Mouse (Mus musculus): ENCODE measurements around the gene Sh3bgrl3. TPM values are rescaled to one million over a fixed set of nuclear protein-coding genes. Genes with fewer than 3 reads are reported as not detected.

Sh3bgrl3 gene
- total and polyA plus RNA-seq, 3 experiments = 128 to 362 (median 153) TPM

- Histone ChIP-seq H3K4me2 (ENCODE audit: insufficient read depth, low read depth, poor library complexity, severe bottlenecking) (peak overlapping the region; percentile 85), H3K9me3 (replicated peaks; ENCODE audit: low read length) (no peaks in the 10 kb centered on the region), H3K4me3 (replicated peaks in 1 of 3; ENCODE audit: low read depth in 2 of 3, low read length in 2 of 3, poor library complexity in 1 of 3) (peak overlapping the region; percentile 79 to 83 (median 81)), H3K27ac (ENCODE audit: insufficient read depth, low read depth) (peak overlapping the region; percentile 82), H3K9ac (ENCODE audit: insufficient read depth, low read depth) (peak overlapping the region; percentile 94), H3K79me2 (replicated peaks; ENCODE audit: control insufficient read depth, extremely low read depth, insufficient read depth, poor library complexity, severe bottlenecking) (no peaks in the 10 kb centered on the region), H3K4me1 (ENCODE audit: control insufficient read depth in 1 of 2, insufficient read depth in 2 of 2) (peaks cover 18 to 51% of the 10 kb centered on the region in 2 experiments), H3K36me3 (replicated peaks in 1 of 2; ENCODE audit: control insufficient read depth in 1 of 2, insufficient read depth in 1 of 2, low read length in 1 of 2) (peaks cover 0 to 13% of the 10 kb centered on the region in 2 experiments), H3K27me3 (replicated peaks) (no peaks in the 10 kb centered on the region)
- dilution Hi-C loops (cut with MboI; ENCODE audit: extremely low pct_ligation_motif_present, extremely low pct_unique_long_range_greater_than_20kb, low sequenced_read_pairs) (no loop called here), in situ Hi-C loops (cut with MboI; ENCODE audit: low pct_ligation_motif_present, low pct_unique_long_range_greater_than_20kb, low sequenced_read_pairs) (no loop called here)
- no peak for TF ChIP-seq EP300 (IDR thresholded peaks at IDR 0.05; ENCODE audit: low read length)
- TF ChIP-seq MYC (IDR thresholded peaks at IDR 0.05; ENCODE audit: low read depth, low read length) = no peak
- no peak; the same call in 1 of the 2 replicates for TF ChIP-seq NELFE (IDR thresholded peaks at IDR 0.05; ENCODE audit: low read depth, low read length)
- no peak for TF ChIP-seq TCF12 (IDR thresholded peaks at IDR 0.05; ENCODE audit: low read depth, low read length)
- TF ChIP-seq TBP (conservative IDR thresholded peaks at IDR 0.05; ENCODE audit: low read depth, low read length) = 0 out of 2 replicates have a peak, but pooled peaks have one; percentile 8
- TF ChIP-seq USF1 (IDR thresholded peaks at IDR 0.05; ENCODE audit: low read depth, low read length) = no peak
- TF ChIP-seq CHD1 (IDR thresholded peaks at IDR 0.05; ENCODE audit: low read depth, low read length) = no peak
- TF ChIP-seq MXI1 (IDR thresholded peaks at IDR 0.05; ENCODE audit: low read depth, low read length) = peak; percentile 43
- no peak for TF ChIP-seq RAD21 (IDR thresholded peaks at IDR 0.05; ENCODE audit: low read depth, low read length)
- TF ChIP-seq UBTF (IDR thresholded peaks at IDR 0.05; ENCODE audit: low read depth, low read length) = peak; percentile 12; the same call in 1 of the 2 replicates
- no peak for TF ChIP-seq MEF2A (IDR thresholded peaks at IDR 0.05; ENCODE audit: borderline replicate concordance, low read depth, low read length)
- TF ChIP-seq JUND (conservative IDR thresholded peaks at IDR 0.05; ENCODE audit: low read depth, low read length) = no peak
- DNase-seq (ENCODE audit: extremely low read depth) = no peak
Measured at GRCm38 (mm10) chr4:134102742-134103119, 25.9 kb downstream of the Sh3bgrl3 start.

GRCm38 (mm10) chr4:134101979-134102741, 26.4 kb downstream of the Sh3bgrl3 start, which contains the start of gene Ubxn11:
Gene Ubxn11, plus strand, starts transcription at chr4:134102570.
- H3K4me2 ChIP-seq (ENCODE audit: insufficient read depth, low read depth, poor library complexity, severe bottlenecking) = peak within 1 kb of the TSS; percentile 85
- dilution Hi-C loops (cut with MboI; ENCODE audit: extremely low pct_ligation_motif_present, extremely low pct_unique_long_range_greater_than_20kb, low sequenced_read_pairs) (no loop called here), in situ Hi-C loops (cut with MboI; ENCODE audit: low pct_ligation_motif_present, low pct_unique_long_range_greater_than_20kb, low sequenced_read_pairs) (no loop called here)
- H3K4me1 ChIP-seq (ENCODE audit: control insufficient read depth in 1 of 2, insufficient read depth in 2 of 2) = peaks cover 17 to 45% of the 10 kb centered on the region in 2 experiments
- peak; percentile 97 for DNase-seq (ENCODE audit: extremely low read depth)
- peak within 1 kb of the TSS; percentile 82 for H3K27ac ChIP-seq (ENCODE audit: insufficient read depth, low read depth)
- H3K36me3 ChIP-seq (replicated peaks in 1 of 2; ENCODE audit: control insufficient read depth in 1 of 2, insufficient read depth in 1 of 2, low read length in 1 of 2) = peaks cover 0 to 9% of the 10 kb centered on the region in 2 experiments
- H3K9ac ChIP-seq (ENCODE audit: insufficient read depth, low read depth) = peak within 1 kb of the TSS; percentile 94
- H3K27me3 ChIP-seq (replicated peaks) = no peaks in the 10 kb centered on the region
- no peaks in the 10 kb centered on the region for H3K9me3 ChIP-seq (replicated peaks; ENCODE audit: low read length)
- no peaks in the 10 kb centered on the region for H3K79me2 ChIP-seq (replicated peaks; ENCODE audit: control insufficient read depth, extremely low read depth, insufficient read depth, poor library complexity, severe bottlenecking)
- peak within 1 kb of the TSS; percentile 79 to 83 (median 81) for H3K4me3 ChIP-seq (replicated peaks in 1 of 3; ENCODE audit: low read depth in 2 of 3, low read length in 2 of 3, poor library complexity in 1 of 3)
- TF ChIP-seq JUND (conservative IDR thresholded peaks at IDR 0.05; ENCODE audit: low read depth, low read length) (peak; percentile 49), PAX5 (IDR thresholded peaks at IDR 0.05; ENCODE audit: low read length) (no peak), SIN3A (IDR thresholded peaks at IDR 0.05; ENCODE audit: low read length) (peak; percentile 98), MEF2A (IDR thresholded peaks at IDR 0.05; ENCODE audit: borderline replicate concordance, low read depth, low read length) (peak; percentile 63), E2F4 (IDR thresholded peaks at IDR 0.05; ENCODE audit: insufficient replicate concordance, low read depth, low read length) (0 out of 2 replicates have a peak, but pooled peaks have one; percentile 58), KAT2A (IDR thresholded peaks at IDR 0.05; ENCODE audit: insufficient replicate concordance, low read length) (peak; percentile 91; the same call in 1 of the 2 replicates), ZC3H11A (IDR thresholded peaks at IDR 0.05; ENCODE audit: low read depth, low read length) (no peak), MAZ (IDR thresholded peaks at IDR 0.05; ENCODE audit: low read depth, low read length) (no peak), MAX (IDR thresholded peaks at IDR 0.05; ENCODE audit: low read length) (peak; percentile 50), USF1 (IDR thresholded peaks at IDR 0.05; ENCODE audit: low read depth, low read length) (peak; percentile 30), ETS1 (conservative IDR thresholded peaks at IDR 0.05; ENCODE audit: low read depth, low read length) (peak; percentile 34; the same call in 1 of the 2 replicates), CTCF (conservative IDR thresholded peaks at IDR 0.05 in 1 of 2, IDR thresholded peaks at IDR 0.05 in 1 of 2; ENCODE audit: low read depth in 2 of 2, low read length in 2 of 2) (no peak), CHD1 (IDR thresholded peaks at IDR 0.05; ENCODE audit: low read depth, low read length) (peak; percentile 72; the same call in 1 of the 2 replicates), MXI1 (IDR thresholded peaks at IDR 0.05; ENCODE audit: low read depth, low read length) (peak; percentile 98), HCFC1 (IDR thresholded peaks at IDR 0.05; ENCODE audit: low read depth, low read length) (peak; percentile 97), SMC3 (IDR thresholded peaks at IDR 0.05; ENCODE audit: low read depth, low read length) (no peak), NELFE (IDR thresholded peaks at IDR 0.05; ENCODE audit: low read depth, low read length) (peak; percentile 91), POLR2A (IDR thresholded peaks at IDR 0.05; ENCODE audit: low read depth, low read length) (peak; percentile 92), IRF4 (IDR thresholded peaks at IDR 0.05; ENCODE audit: low read depth, low read length) (no peak), NRF1 (IDR thresholded peaks at IDR 0.05; ENCODE audit: low read depth, low read length) (peak; percentile 53), GABPA (IDR thresholded peaks at IDR 0.05; ENCODE audit: insufficient replicate concordance, low read depth, low read length) (no peak; the same call in 1 of the 2 replicates), RCOR1 (conservative IDR thresholded peaks at IDR 0.05; ENCODE audit: low read depth, low read length) (peak; percentile 41), USF2 (conservative IDR thresholded peaks at IDR 0.05; ENCODE audit: low read depth, low read length) (no peak), MYC (IDR thresholded peaks at IDR 0.05; ENCODE audit: low read depth, low read length) (peak; percentile 71), TCF12 (IDR thresholded peaks at IDR 0.05; ENCODE audit: low read depth, low read length) (peak; percentile 62; the same call in 1 of the 2 replicates), TBP (conservative IDR thresholded peaks at IDR 0.05; ENCODE audit: low read depth, low read length) (peak; percentile 48; the same call in 1 of the 2 replicates)

All from CH12.LX (cell line).